Comparison of ENCODE assay signal across 17 mouse cellular contexts in the genomic region with DNA sequence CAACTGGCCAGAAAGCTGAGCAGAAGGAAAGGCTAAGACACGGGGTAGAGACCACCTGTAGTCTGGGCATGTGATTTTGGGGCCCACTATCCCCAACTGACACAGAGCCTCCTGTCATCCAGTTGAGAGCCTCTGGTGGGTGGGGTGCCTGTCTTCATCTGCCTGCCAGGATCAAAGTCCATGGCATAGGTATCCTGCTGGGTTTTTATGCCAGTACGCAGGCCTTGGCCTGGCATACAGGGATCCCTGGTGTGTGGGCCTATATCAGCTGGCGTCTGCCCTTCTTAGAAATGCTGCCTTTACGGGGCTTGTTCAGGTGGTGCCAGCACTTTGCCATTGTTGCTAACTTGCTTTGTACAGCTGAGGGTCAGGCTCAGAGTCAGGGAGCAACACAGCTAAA.
"Had no signal": no experiment of that assay in that cellular context is flagged by ENCODE, and none has a peak within 500 bp of the region (broad histone marks: within the 10 kb centered on the region; RNA-seq: fewer than 3 reads in every experiment).

No protein-coding gene starts in this region.

- H3K9me3 ChIP-seq: lung, embryonic 15.5 days; megakaryocyte, embryonic 14.5 days; midbrain, embryonic 12.5 days; neural tube, embryonic 12.5 days; stomach, embryonic 15.5 days had no signal

- H3K27ac ChIP-seq: lung, embryonic 15.5 days; macrophage; midbrain, embryonic 12.5 days; neural tube, embryonic 12.5 days; stomach, embryonic 15.5 days; stomach, postnatal 0 days had no signal

- H3K4me2 ChIP-seq: lung, embryonic 15.5 days; midbrain, embryonic 12.5 days; neural tube, embryonic 12.5 days; stomach, embryonic 15.5 days had no signal

- H3K4me1 ChIP-seq: neural tube, embryonic 12.5 days had no signal

- H3K4me3 ChIP-seq: lung, embryonic 15.5 days; megakaryocyte, embryonic 14.5 days; midbrain, embryonic 12.5 days; neural tube, embryonic 12.5 days; stomach, embryonic 15.5 days had no signal

- DNase-seq: liver, postnatal 0 days; lung, adult 2 months; lung, postnatal 14 days; lung, postnatal 36 days; midbrain, embryonic 14.5 days; right cerebral cortex, postnatal 14 days; thymus, adult 2 months; thymus, postnatal 25 days; thymus, postnatal 4 days had no signal

- H3K9ac ChIP-seq: liver, postnatal 0 days; lung, embryonic 15.5 days; midbrain, embryonic 12.5 days; neural tube, embryonic 12.5 days; stomach, embryonic 15.5 days had no signal

- H3K27me3 ChIP-seq: lung, embryonic 15.5 days; megakaryocyte, embryonic 14.5 days; midbrain, embryonic 12.5 days; neural tube, embryonic 12.5 days; stomach, embryonic 15.5 days had no signal

- ATAC-seq: liver, postnatal 0 days; lung, postnatal 0 days had no signal
